Mouse (Mus musculus): ENCODE results near the gene Lamp2.

Gene Lamp2

DNA sequence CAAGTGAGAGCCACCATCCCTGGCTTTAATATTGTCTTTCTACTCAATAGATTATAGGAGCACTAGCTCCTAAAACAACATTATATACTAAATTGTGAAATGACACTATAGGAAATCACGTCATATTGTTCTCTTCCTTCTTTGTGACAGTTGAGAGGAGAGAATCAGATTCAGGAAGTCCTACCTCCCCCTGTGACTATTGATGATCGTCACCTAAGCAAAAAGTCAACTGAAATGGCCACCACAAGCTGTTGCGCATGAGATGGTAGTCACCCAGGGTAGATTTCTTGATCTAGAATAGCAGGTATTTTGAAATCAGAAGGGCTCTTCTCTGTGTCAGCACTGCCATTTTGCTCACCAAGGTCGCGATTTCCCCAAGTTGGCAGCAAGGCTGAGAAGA is 5.8 kb upstream of the Lamp2 start:
- Histone ChIP-seq H3K4me1 (replicated peaks; ENCODE audit: low read depth, low read length) (peaks cover 24% of the 10 kb centered on the region), H3K9me3 (ENCODE audit: low read length) (no peaks in the 10 kb centered on the region), H3K4me3 (replicated peaks; ENCODE audit: low read length) (no peak overlapping the region), H3K27me3 (ENCODE audit: insufficient read depth, low read length) (no peaks in the 10 kb centered on the region), H3K36me3 (ENCODE audit: insufficient read depth, low read length) (no peaks in the 10 kb centered on the region)
- TF ChIP-seq CTCF (conservative IDR thresholded peaks at IDR 0.05; ENCODE audit: low read length) (no peak), POU5F1 (IDR thresholded peaks at IDR 0.05; ENCODE audit: borderline replicate concordance, low read length) (no peak), NANOG (IDR thresholded peaks at IDR 0.05; ENCODE audit: borderline replicate concordance, low read length) (no peak)

DNA sequence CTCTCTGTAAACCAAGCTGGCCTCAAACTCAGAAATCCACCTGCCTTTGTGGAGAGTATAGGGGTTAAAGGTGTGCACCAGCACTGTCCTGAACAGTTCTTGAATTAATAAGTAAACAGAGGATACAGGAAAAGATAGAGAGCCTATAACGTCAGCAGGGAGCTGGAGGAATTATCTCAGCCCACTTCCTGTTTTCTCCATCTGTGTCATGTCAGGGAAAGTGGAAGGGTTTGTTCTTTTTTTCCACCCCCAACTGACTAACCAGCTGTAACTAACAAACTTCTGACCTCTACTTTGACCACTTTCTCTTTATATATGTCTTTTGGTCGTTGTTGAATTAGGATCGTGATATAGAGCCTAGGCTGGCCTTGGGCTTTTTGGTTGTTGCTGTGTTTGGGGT is 4.6 kb upstream of the Lamp2 start:
- no peaks in the 10 kb centered on the region for H3K9me3 ChIP-seq (ENCODE audit: low read length)
- TF ChIP-seq CTCF (conservative IDR thresholded peaks at IDR 0.05; ENCODE audit: low read length) (no peak), POU5F1 (IDR thresholded peaks at IDR 0.05; ENCODE audit: borderline replicate concordance, low read length) (no peak), NANOG (IDR thresholded peaks at IDR 0.05; ENCODE audit: borderline replicate concordance, low read length) (no peak)
- H3K4me1 ChIP-seq (replicated peaks; ENCODE audit: low read depth, low read length): peaks cover 27% of the 10 kb centered on the region
- H3K36me3 ChIP-seq (ENCODE audit: insufficient read depth, low read length): no peaks in the 10 kb centered on the region
- no peak overlapping the region for H3K4me3 ChIP-seq (replicated peaks; ENCODE audit: low read length)
- no peaks in the 10 kb centered on the region for H3K27me3 ChIP-seq (ENCODE audit: insufficient read depth, low read length)

DNA sequence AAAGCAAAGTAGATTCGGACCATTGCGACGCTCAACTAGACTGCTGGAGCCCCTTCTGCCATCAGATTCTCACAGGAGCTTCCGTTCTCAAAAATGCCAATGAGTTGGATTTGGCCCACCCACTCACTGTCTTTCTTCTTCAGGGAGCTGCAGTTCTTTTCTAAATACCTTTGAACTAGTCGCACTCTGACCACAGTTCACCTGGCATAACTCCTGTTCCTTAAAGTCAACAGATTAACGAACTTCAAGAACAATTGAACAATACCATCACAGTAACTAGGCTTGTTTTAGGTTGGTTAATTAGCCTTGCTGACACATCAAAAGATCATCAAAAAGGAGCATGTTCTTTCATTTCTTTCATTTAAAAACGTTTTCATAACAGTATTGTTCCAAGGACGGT is 2.8 kb upstream of the Lamp2 start:
- Histone ChIP-seq H3K27me3 (ENCODE audit: insufficient read depth, low read length) (no peaks in the 10 kb centered on the region), H3K9me3 (ENCODE audit: low read length) (no peaks in the 10 kb centered on the region), H3K36me3 (ENCODE audit: insufficient read depth, low read length) (peaks cover 4% of the 10 kb centered on the region; the same call in 1 of the 2 replicates), H3K4me3 (replicated peaks; ENCODE audit: low read length) (no peak overlapping the region), H3K4me1 (replicated peaks; ENCODE audit: low read depth, low read length) (peaks cover 36% of the 10 kb centered on the region)
- TF ChIP-seq NANOG (IDR thresholded peaks at IDR 0.05; ENCODE audit: borderline replicate concordance, low read length) (no peak), POU5F1 (IDR thresholded peaks at IDR 0.05; ENCODE audit: borderline replicate concordance, low read length) (no peak), CTCF (conservative IDR thresholded peaks at IDR 0.05; ENCODE audit: low read length) (no peak)

DNA sequence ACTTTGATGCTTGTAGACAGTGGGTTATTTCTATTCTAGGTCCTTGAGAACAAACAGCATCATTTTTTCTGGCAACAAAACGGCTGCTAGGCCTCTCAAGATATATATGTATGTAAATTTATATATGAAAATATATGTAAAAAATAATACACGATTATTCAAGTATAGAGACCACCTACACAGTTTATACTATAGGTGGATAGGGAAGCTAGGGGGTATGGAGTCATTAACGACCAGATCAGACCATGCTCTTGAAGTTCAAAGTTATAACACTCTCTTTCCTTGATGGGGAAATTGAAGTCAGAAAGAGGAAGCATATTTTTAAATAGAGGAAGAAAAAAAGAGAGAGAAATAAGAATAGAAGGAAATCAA is 367 bp upstream of the Lamp2 start:
- TF ChIP-seq NANOG (IDR thresholded peaks at IDR 0.05; ENCODE audit: borderline replicate concordance, low read length) (no peak), POU5F1 (IDR thresholded peaks at IDR 0.05; ENCODE audit: borderline replicate concordance, low read length) (no peak), CTCF (conservative IDR thresholded peaks at IDR 0.05; ENCODE audit: low read length) (no peak)
- peaks cover 21% of the 10 kb centered on the region for H3K36me3 ChIP-seq (ENCODE audit: insufficient read depth, low read length)
- H3K4me1 ChIP-seq (replicated peaks; ENCODE audit: low read depth, low read length): peaks cover 47% of the 10 kb centered on the region
- no peaks in the 10 kb centered on the region for H3K9me3 ChIP-seq (ENCODE audit: low read length)
- H3K4me3 ChIP-seq (replicated peaks; ENCODE audit: low read length): no peak overlapping the region
- no peaks in the 10 kb centered on the region for H3K27me3 ChIP-seq (ENCODE audit: insufficient read depth, low read length)

DNA sequence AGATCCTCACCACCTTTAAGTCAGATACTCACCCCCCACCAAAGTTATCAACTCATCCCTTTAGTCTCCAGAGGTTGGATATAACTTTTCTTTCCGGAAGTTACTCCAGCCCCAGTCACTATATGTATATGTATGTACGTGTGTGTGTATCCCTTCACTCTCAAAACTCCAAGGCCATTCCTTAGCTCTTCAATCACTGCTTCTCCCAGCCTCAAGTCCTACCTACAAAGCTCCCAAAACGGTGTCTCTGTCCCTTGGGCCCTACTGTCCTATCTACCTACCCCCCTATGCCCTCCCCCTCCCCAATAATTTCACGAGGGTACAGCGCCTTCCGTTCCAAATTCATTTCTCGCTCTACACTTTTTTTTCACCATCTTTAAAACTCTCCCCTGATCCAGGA is 780 bp downstream of the Lamp2 start:
- H3K4me1 ChIP-seq (replicated peaks; ENCODE audit: low read depth, low read length): peaks cover 49% of the 10 kb centered on the region
- TF ChIP-seq POU5F1 (IDR thresholded peaks at IDR 0.05; ENCODE audit: borderline replicate concordance, low read length) (no peak), CTCF (conservative IDR thresholded peaks at IDR 0.05; ENCODE audit: low read length) (no peak), NANOG (IDR thresholded peaks at IDR 0.05; ENCODE audit: borderline replicate concordance, low read length) (no peak)
- H3K9me3 ChIP-seq (ENCODE audit: low read length): no peaks in the 10 kb centered on the region
- H3K27me3 ChIP-seq (ENCODE audit: insufficient read depth, low read length): no peaks in the 10 kb centered on the region
- peak overlapping the region; percentile 81 for H3K4me3 ChIP-seq (replicated peaks; ENCODE audit: low read length)
- H3K36me3 ChIP-seq (ENCODE audit: insufficient read depth, low read length): peaks cover 32% of the 10 kb centered on the region

DNA sequence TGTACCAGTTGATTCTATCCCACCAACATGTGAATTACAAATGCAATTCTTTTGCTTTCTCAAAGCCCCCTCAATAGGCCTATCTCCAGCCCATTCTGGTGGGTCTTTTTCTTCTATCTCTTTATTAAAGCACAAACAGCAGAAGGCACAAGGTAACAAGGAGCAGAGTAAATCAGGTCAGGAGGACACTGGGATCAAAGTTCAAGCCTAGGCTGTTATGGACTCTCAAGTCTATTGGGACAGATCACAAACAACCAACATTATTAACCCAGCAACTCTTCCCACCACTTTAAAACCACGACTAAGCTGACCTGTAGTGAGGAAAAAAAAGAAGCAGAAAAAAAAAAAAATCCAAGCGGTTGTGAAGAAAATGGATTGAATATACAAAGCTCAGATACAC is 1.4 kb downstream of the Lamp2 start:
- peak overlapping the region; percentile 81 for H3K4me3 ChIP-seq (replicated peaks; ENCODE audit: low read length)
- peaks cover 49% of the 10 kb centered on the region for H3K4me1 ChIP-seq (replicated peaks; ENCODE audit: low read depth, low read length)
- TF ChIP-seq NANOG (IDR thresholded peaks at IDR 0.05; ENCODE audit: borderline replicate concordance, low read length) (no peak), CTCF (conservative IDR thresholded peaks at IDR 0.05; ENCODE audit: low read length) (no peak), POU5F1 (IDR thresholded peaks at IDR 0.05; ENCODE audit: borderline replicate concordance, low read length) (no peak)
- peaks cover 38% of the 10 kb centered on the region for H3K36me3 ChIP-seq (ENCODE audit: insufficient read depth, low read length)
- no peaks in the 10 kb centered on the region for H3K27me3 ChIP-seq (ENCODE audit: insufficient read depth, low read length)
- H3K9me3 ChIP-seq (ENCODE audit: low read length): no peaks in the 10 kb centered on the region

DNA sequence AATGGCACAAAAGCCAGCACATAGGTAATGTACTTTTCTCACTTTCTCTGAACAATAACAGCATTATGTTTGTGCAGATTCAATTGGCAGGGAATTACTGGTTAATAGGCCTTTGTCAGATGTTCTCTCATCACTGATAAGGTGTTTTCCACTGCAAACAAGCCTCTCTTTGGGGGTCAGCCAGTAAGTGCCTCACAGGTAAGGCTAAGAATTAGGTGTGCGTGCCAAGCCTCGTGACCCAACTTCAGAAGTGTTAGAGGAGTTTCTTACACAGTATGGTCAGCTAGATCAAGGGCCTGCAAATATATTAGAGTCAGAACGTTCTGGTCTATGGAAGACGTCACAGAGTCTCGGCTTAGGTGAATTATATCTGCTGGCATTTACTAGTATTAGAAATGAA is 2.3 kb downstream of the Lamp2 start:
- H3K9me3 ChIP-seq (ENCODE audit: low read length): no peaks in the 10 kb centered on the region
- H3K36me3 ChIP-seq (ENCODE audit: insufficient read depth, low read length): peaks cover 48% of the 10 kb centered on the region
- H3K27me3 ChIP-seq (ENCODE audit: insufficient read depth, low read length): no peaks in the 10 kb centered on the region
- no peak overlapping the region for H3K4me3 ChIP-seq (replicated peaks; ENCODE audit: low read length)
- no peak for TF ChIP-seq NANOG (IDR thresholded peaks at IDR 0.05; ENCODE audit: borderline replicate concordance, low read length)
- no peak for TF ChIP-seq POU5F1 (IDR thresholded peaks at IDR 0.05; ENCODE audit: borderline replicate concordance, low read length)
- no peak for TF ChIP-seq CTCF (conservative IDR thresholded peaks at IDR 0.05; ENCODE audit: low read length)
- peaks cover 42% of the 10 kb centered on the region for H3K4me1 ChIP-seq (replicated peaks; ENCODE audit: low read depth, low read length)

DNA sequence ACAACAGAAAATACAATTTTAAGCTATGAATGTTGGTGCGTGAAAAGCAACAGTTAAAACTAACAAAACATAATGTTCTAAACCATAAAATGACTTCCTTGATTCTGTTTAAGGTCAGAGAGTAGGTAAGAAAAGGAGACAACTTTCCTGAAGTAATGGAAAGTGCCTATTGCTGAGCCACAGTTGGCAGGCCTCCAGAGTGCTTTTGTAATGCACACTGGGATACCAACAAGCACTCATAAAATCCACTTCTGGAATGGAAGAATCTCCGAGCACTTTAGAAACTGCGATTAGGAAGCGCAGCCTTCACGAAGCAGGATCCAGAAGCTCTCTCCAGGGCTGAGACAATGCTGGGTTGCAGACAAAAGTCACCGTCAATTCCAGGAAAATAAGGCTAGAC is 5.8 kb downstream of the Lamp2 start:
- TF ChIP-seq NANOG (IDR thresholded peaks at IDR 0.05; ENCODE audit: borderline replicate concordance, low read length): no peak
- no peak for TF ChIP-seq POU5F1 (IDR thresholded peaks at IDR 0.05; ENCODE audit: borderline replicate concordance, low read length)
- no peak for TF ChIP-seq CTCF (conservative IDR thresholded peaks at IDR 0.05; ENCODE audit: low read length)
- H3K4me3 ChIP-seq (replicated peaks; ENCODE audit: low read length): no peak overlapping the region
- no peaks in the 10 kb centered on the region for H3K9me3 ChIP-seq (ENCODE audit: low read length)
- no peaks in the 10 kb centered on the region for H3K27me3 ChIP-seq (ENCODE audit: insufficient read depth, low read length)
- H3K4me1 ChIP-seq (replicated peaks; ENCODE audit: low read depth, low read length): peaks cover 50% of the 10 kb centered on the region
- H3K36me3 ChIP-seq (ENCODE audit: insufficient read depth, low read length): peaks cover 63% of the 10 kb centered on the region

DNA sequence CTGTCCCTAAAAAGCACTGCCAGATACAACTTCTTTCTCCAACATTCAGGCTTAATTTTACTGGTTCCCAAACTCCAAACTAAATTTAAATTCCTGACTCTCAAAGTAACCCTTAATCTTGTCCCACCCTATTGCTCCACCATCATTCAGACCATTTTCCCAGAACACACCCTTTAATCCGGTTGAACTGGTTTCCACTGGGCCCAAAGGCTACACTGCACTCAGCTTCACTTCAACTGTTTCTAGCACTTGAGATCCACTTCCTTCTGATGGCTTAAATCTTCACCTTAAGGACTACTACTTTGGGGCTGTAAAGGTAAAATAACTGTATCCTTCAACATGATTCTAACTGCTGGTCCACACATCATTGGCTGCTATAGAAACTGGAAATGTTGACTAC is 10.5 kb downstream of the Lamp2 start:
- Histone ChIP-seq H3K27me3 (ENCODE audit: insufficient read depth, low read length) (no peaks in the 10 kb centered on the region), H3K4me1 (replicated peaks; ENCODE audit: low read depth, low read length) (peaks cover 18% of the 10 kb centered on the region), H3K36me3 (ENCODE audit: insufficient read depth, low read length) (peaks cover 52% of the 10 kb centered on the region), H3K9me3 (ENCODE audit: low read length) (no peaks in the 10 kb centered on the region), H3K4me3 (replicated peaks; ENCODE audit: low read length) (no peak overlapping the region)
- TF ChIP-seq POU5F1 (IDR thresholded peaks at IDR 0.05; ENCODE audit: borderline replicate concordance, low read length) (no peak), NANOG (IDR thresholded peaks at IDR 0.05; ENCODE audit: borderline replicate concordance, low read length) (no peak), CTCF (conservative IDR thresholded peaks at IDR 0.05; ENCODE audit: low read length) (no peak)

All from E14TG2a.4 (cell line).